Comparison of ENCODE assay signal across 24 mouse cellular contexts in genomic region chr7:46849287-46849686, GRCm38 (mm10). TPM values are rescaled to one million over a fixed set of nuclear protein-coding genes. Genes with fewer than 3 reads are reported as not detected.
DNase-seq lines count a peak whose midpoint lies in the region; ATAC-seq and TF ChIP-seq lines count a peak whose summit lies in the region.
"Had no signal": no experiment of that assay in that cellular context is flagged by ENCODE, and none has a peak within 500 bp of the region (broad histone marks: within the 10 kb centered on the region; RNA-seq: fewer than 3 reads in every experiment).

No protein-coding gene starts in this region.

- no peaks in the 10 kb centered on the region for H3K27me3 ChIP-seq in intestine, postnatal 0 days (replicated peaks; ENCODE audit: control insufficient read depth, insufficient read depth, low read length)
- no peaks in the 10 kb centered on the region for H3K27me3 ChIP-seq in intestine, embryonic 16.5 days (replicated peaks; ENCODE audit: control insufficient read depth, insufficient read depth, low read length)
- H3K27me3 ChIP-seq in megakaryocyte, embryonic 14.5 days (replicated peaks), result no peaks in the 10 kb centered on the region
- H3K27me3 ChIP-seq: CH12.LX; heart, embryonic 13.5 days; limb, embryonic 13.5 days had no signal

- no peaks in the 10 kb centered on the region for H3K9me3 ChIP-seq in intestine, postnatal 0 days (ENCODE audit: control insufficient read depth)
- H3K9me3 ChIP-seq in intestine, embryonic 16.5 days (ENCODE audit: control insufficient read depth, low read length), result no peaks in the 10 kb centered on the region
- no peaks in the 10 kb centered on the region for H3K9me3 ChIP-seq in megakaryocyte, embryonic 14.5 days
- H3K9me3 ChIP-seq: heart, embryonic 13.5 days; limb, embryonic 13.5 days had no signal

- no peak overlapping the region for H3K4me2 ChIP-seq in intestine, postnatal 0 days (replicated peaks; ENCODE audit: low read depth)
- no peak overlapping the region for H3K4me2 ChIP-seq in intestine, embryonic 16.5 days (ENCODE audit: low read depth, low read length)
- H3K4me2 ChIP-seq: limb, embryonic 13.5 days had no signal

- H3K4me3 ChIP-seq in intestine, postnatal 0 days (ENCODE audit: low read depth, low read length), result no peak overlapping the region
- H3K4me3 ChIP-seq in intestine, embryonic 16.5 days (ENCODE audit: low read length), result no peak overlapping the region
- peak overlapping the region; percentile 53 for H3K4me3 ChIP-seq in megakaryocyte, embryonic 14.5 days (replicated peaks)
- H3K4me3 ChIP-seq: limb, embryonic 13.5 days had no signal

- WGBS in intestine, postnatal 0 days, result 71% methylated on average over 5 of the region's 5 CpGs
- WGBS in intestine, embryonic 16.5 days, result 82% methylated on average over 5 of the region's 5 CpGs

- peak overlapping the region; percentile 62 for H3K27ac ChIP-seq in intestine, postnatal 0 days (ENCODE audit: low read depth, low read length)
- H3K27ac ChIP-seq in intestine, embryonic 16.5 days (ENCODE audit: low read length), result no peak overlapping the region
- H3K27ac ChIP-seq: heart, embryonic 13.5 days; hindbrain, postnatal 0 days; limb, embryonic 13.5 days had no signal

- H3K4me1 ChIP-seq in intestine, postnatal 0 days (replicated peaks; ENCODE audit: control insufficient read depth, insufficient read depth, low read length), result peaks cover 9% of the 10 kb centered on the region
- H3K4me1 ChIP-seq in intestine, embryonic 16.5 days (ENCODE audit: control insufficient read depth, insufficient read depth, low read length), result peaks cover 14% of the 10 kb centered on the region
- peaks cover 76% of the 10 kb centered on the region for H3K4me1 ChIP-seq in megakaryocyte, embryonic 14.5 days

- DNase-seq in adrenal gland, postnatal 14 days, result peak; percentile 61
- no peak for DNase-seq in adrenal gland, adult 18-20 months (ENCODE audit: low spot score in 2 of 2)
- peak; percentile 63 for DNase-seq in skeletal muscle tissue, adult 2 months (ENCODE audit: low read depth, low spot score)
- no peak for DNase-seq in left cerebral cortex, postnatal 14 days (ENCODE audit: low spot score in 2 of 2)
- DNase-seq: cerebellum, adult 8-10 months; lung, postnatal 10 days; midbrain, embryonic 14.5 days; retina, postnatal 1 day; thymus, adult 2 months had no signal

- no peak overlapping the region for H3K9ac ChIP-seq in intestine, postnatal 0 days (ENCODE audit: low read depth, low read length)
- H3K9ac ChIP-seq in intestine, embryonic 16.5 days (ENCODE audit: low read depth, low read length), result no peak overlapping the region
- H3K9ac ChIP-seq: limb, embryonic 13.5 days had no signal

- peaks cover 61% of the 10 kb centered on the region for H3K36me3 ChIP-seq in intestine, postnatal 0 days (ENCODE audit: control insufficient read depth, insufficient read depth)
- peaks cover 34% of the 10 kb centered on the region for H3K36me3 ChIP-seq in intestine, embryonic 16.5 days (ENCODE audit: control insufficient read depth, insufficient read depth, low read length)
- H3K36me3 ChIP-seq in megakaryocyte, embryonic 14.5 days (replicated peaks; ENCODE audit: low read length), result peaks cover 77% of the 10 kb centered on the region

- TF ChIP-seq CTCF in intestine, postnatal 0 days (IDR thresholded peaks at IDR 0.05; ENCODE audit: low read depth), result no peak

- ATAC-seq in intestine, postnatal 0 days, result no peak
- no peak for ATAC-seq in intestine, embryonic 16.5 days
- no peak for ATAC-seq in megakaryocyte, adult 5-6 weeks (ENCODE audit: poor library complexity, severe bottlenecking)
- ATAC-seq: hindbrain, postnatal 0 days had no signal

- intact Hi-C loops in left cerebral cortex, postnatal 14 days (cut with DNase I), result no loop called here

RNA-seq across cellular contexts. Expression of gene Ldha, which starts 8.0 kb away (rescaled TPM):
- 529 and 592 TPM in 2 replicates for total RNA-seq in adrenal gland, postnatal 14 days (2021)
- 100 to 1,000 TPM; 439 to 878 TPM for total RNA-seq in adrenal gland, adult 18-20 months (2021)
- polyA plus RNA-seq in intestine, postnatal 0 days (2015; fragmentation: Nextera tagmentation; extraction: Ambion mirVana), result 1,258 and 1,338 TPM in 2 replicates
- 3,052 and 3,173 TPM in 2 replicates for polyA plus RNA-seq in intestine, embryonic 16.5 days (2015; fragmentation: Nextera tagmentation; extraction: Ambion mirVana)
- polyA plus RNA-seq in megakaryocyte, embryonic 14.5 days (2012; ENCODE audit: insufficient read depth, low replicate concordance), result 1,655 and 1,832 TPM in 2 replicates
- 278 and 286 TPM in 2 replicates for total RNA-seq in megakaryocyte, adult 5-6 weeks (2015)
- total RNA-seq in megakaryocyte, adult 5-6 weeks (2017), result 212 and 223 TPM in 2 replicates
- 100 to 1,000 TPM; 497 to 507 TPM for total RNA-seq in left cerebral cortex, postnatal 14 days (2021)

RNA-seq across cellular contexts. Expression of gene Ldhc, which starts 11.7 kb away (rescaled TPM):
- not detected in 2 replicates for total RNA-seq in adrenal gland, postnatal 14 days (2021)
- total RNA-seq in adrenal gland, adult 18-20 months (2021), result not detected
- not detected in 2 replicates for polyA plus RNA-seq in intestine, postnatal 0 days (2015; fragmentation: Nextera tagmentation; extraction: Ambion mirVana)
- not detected in 2 replicates for polyA plus RNA-seq in intestine, embryonic 16.5 days (2015; fragmentation: Nextera tagmentation; extraction: Ambion mirVana)
- polyA plus RNA-seq in megakaryocyte, embryonic 14.5 days (2012; ENCODE audit: insufficient read depth, low replicate concordance), result 0.35 TPM in 1 of 2 replicates, not detected in the other
- 2.3 and 2.9 TPM in 2 replicates for total RNA-seq in megakaryocyte, adult 5-6 weeks (2015)
- total RNA-seq in megakaryocyte, adult 5-6 weeks (2017), result 1.0 TPM in 1 of 2 replicates, not detected in the other
- total RNA-seq in left cerebral cortex, postnatal 14 days (2021), result not detected
- total RNA-seq: adrenal gland, postnatal 36 days; CH12.LX; hematopoietic stem cell, adult 5-6 weeks; hindbrain, postnatal 0 days; layer of hippocampus, adult 18-20 months; layer of hippocampus, postnatal 25 days; left cerebral cortex, postnatal 10 days had no signal
- polyA plus RNA-seq: heart, embryonic 13.5 days; limb, embryonic 13.5 days; stomach, embryonic 16.5 days; urinary bladder, adult 2 months had no signal

RNA-seq across cellular contexts. Expression of gene Gtf2h1, which starts 53.4 kb away (rescaled TPM):
- total RNA-seq in adrenal gland, postnatal 14 days (2021), result 41.1 and 41.3 TPM in 2 replicates
- 10 to 100 TPM; 37.6 to 40.3 TPM for total RNA-seq in adrenal gland, adult 18-20 months (2021)
- 51.3 and 52.7 TPM in 2 replicates for polyA plus RNA-seq in intestine, postnatal 0 days (2015; fragmentation: Nextera tagmentation; extraction: Ambion mirVana)
- 78.5 and 80.1 TPM in 2 replicates for polyA plus RNA-seq in intestine, embryonic 16.5 days (2015; fragmentation: Nextera tagmentation; extraction: Ambion mirVana)
- polyA plus RNA-seq in megakaryocyte, embryonic 14.5 days (2012; ENCODE audit: insufficient read depth, low replicate concordance), result 14.5 and 19.9 TPM in 2 replicates
- 36.6 and 40.0 TPM in 2 replicates for total RNA-seq in megakaryocyte, adult 5-6 weeks (2015)
- 70.2 and 74.8 TPM in 2 replicates for total RNA-seq in megakaryocyte, adult 5-6 weeks (2017)
- total RNA-seq in left cerebral cortex, postnatal 14 days (2021), result 10 to 100 TPM; 37.0 to 39.3 TPM

RNA-seq across cellular contexts. Expression of gene Hps5, which starts 53.4 kb away (rescaled TPM):
- 18.7 and 19.0 TPM in 2 replicates for total RNA-seq in adrenal gland, postnatal 14 days (2021)
- total RNA-seq in adrenal gland, adult 18-20 months (2021), result 10 to 100 TPM; 23.9 to 26.5 TPM
- 13.9 and 14.7 TPM in 2 replicates for polyA plus RNA-seq in intestine, postnatal 0 days (2015; fragmentation: Nextera tagmentation; extraction: Ambion mirVana)
- polyA plus RNA-seq in intestine, embryonic 16.5 days (2015; fragmentation: Nextera tagmentation; extraction: Ambion mirVana), result 27.2 and 31.2 TPM in 2 replicates
- 0.49 and 1.0 TPM in 2 replicates for polyA plus RNA-seq in megakaryocyte, embryonic 14.5 days (2012; ENCODE audit: insufficient read depth, low replicate concordance)
- total RNA-seq in megakaryocyte, adult 5-6 weeks (2015), result 26.0 and 27.1 TPM in 2 replicates
- 58.8 and 61.3 TPM in 2 replicates for total RNA-seq in megakaryocyte, adult 5-6 weeks (2017)
- total RNA-seq in left cerebral cortex, postnatal 14 days (2021), result 10 to 100 TPM; 11.4 to 13.7 TPM

Comparison
In these comparisons a context has a peak if more than half of its experiments do, and no peak if none do; other contexts are left out.
1. DNase-seq: peak in adrenal gland, postnatal 14 days (single experiment) and skeletal muscle tissue, adult 2 months (single experiment); none in adrenal gland, adult 18-20 months (0 of 2) and left cerebral cortex, postnatal 14 days (0 of 2).